Mouse (Mus musculus): ENCODE results near the gene Aadat.
A peak's percentile ranks its signal among the peaks of the same experiment; 100 is the strongest.
"Not testable (repeated sequence)": the region's sequence is repeated elsewhere in the genome, so short reads cannot be mapped to it uniquely, and the experiment has no call there.

The Aadat gene

GRCm38 (mm10) chr8:60505653-60506521 is at the start of gene Aadat:
Gene Aadat, plus strand, starts transcription at chr8:60505932.
- no peak for DNase-seq (ENCODE audit: low spot score in 2 of 2)

- peak in 1 of 2 experiments; percentile 4 for DNase-seq (ENCODE audit: low spot score in 2 of 2)
These were observed 38.9 kb upstream of the Aadat start for GRCm38 (mm10) chr8:60466686-60467335.

GRCm38 (mm10) chr8:60490147-60490546 is 15.6 kb upstream of the Aadat start:
- DNase-seq (ENCODE audit: low spot score in 2 of 2) = no peak

- DNase-seq (ENCODE audit: low spot score in 2 of 2) = no peak
These were observed 13.9 kb upstream of the Aadat start for GRCm38 (mm10) chr8:60491871-60492270.

GRCm38 (mm10) chr8:60492471-60492870 is 13.3 kb upstream of the Aadat start:
- DNase-seq (ENCODE audit: low spot score in 2 of 2) = no peak

- DNase-seq (ENCODE audit: low spot score in 2 of 2) = no peak
These were observed 11.1 kb upstream of the Aadat start for GRCm38 (mm10) chr8:60494606-60495005.

GRCm38 (mm10) chr8:60495046-60495445 is 10.7 kb upstream of the Aadat start:
- DNase-seq (ENCODE audit: low spot score in 2 of 2) = not testable (repeated sequence)

- no peak for DNase-seq (ENCODE audit: low spot score in 2 of 2)
These were observed 2.6 kb upstream of the Aadat start, which contains the start of gene Gm10283 for GRCm38 (mm10) chr8:60503098-60503497. Gene Gm10283, minus strand, starts transcription at chr8:60503198.

- no peak for DNase-seq (ENCODE audit: low spot score in 2 of 2)
These were observed 12.6 kb downstream of the Aadat start for GRCm38 (mm10) chr8:60518286-60518685.

- no peak for DNase-seq (ENCODE audit: low spot score in 2 of 2)
These were observed 29.2 kb downstream of the Aadat start for GRCm38 (mm10) chr8:60534945-60535344.

GRCm38 (mm10) chr8:60566783-60567182 is 61.1 kb downstream of the Aadat start:
- no peak for DNase-seq (ENCODE audit: low spot score in 2 of 2)

GRCm38 (mm10) chr8:60577231-60577630 is 71.5 kb downstream of the Aadat start:
- DNase-seq (ENCODE audit: low spot score in 2 of 2) = no peak

- DNase-seq (ENCODE audit: low spot score in 2 of 2) = no peak
These were observed 77.6 kb downstream of the Aadat start for GRCm38 (mm10) chr8:60583369-60583768.

GRCm38 (mm10) chr8:60591352-60592105 is 85.8 kb downstream of the Aadat start:
- not testable (repeated sequence) for DNase-seq (ENCODE audit: low spot score in 2 of 2)

- DNase-seq (ENCODE audit: low spot score in 2 of 2) = no peak
These were observed 89.0 kb downstream of the Aadat start for GRCm38 (mm10) chr8:60594761-60595160.

Measured in thymus, postnatal 10 days (tissue).